Mouse (Mus musculus) heart, embryonic 11.5 days (tissue): ENCODE measurements around the gene Vmn1r174. TPM values are rescaled to one million over a fixed set of nuclear protein-coding genes. Genes with fewer than 3 reads are reported as not detected.
"Not testable (repeated sequence)": the region's sequence is repeated elsewhere in the genome, so short reads cannot be mapped to it uniquely, and the experiment has no call there.

Experiments
- ATAC-seq: fragments of 200-750 bp; cut with Nextera tagmentation; replicated peaks from 2 replicates; pipeline ENCODE4 v1.8.0; 2017; ENCODE audit warnings: moderate library complexity; ENCODE audit not compliant: insufficient number of reproducible peaks, low FRiP score, low TSS enrichment
- H3K27ac ChIP-seq: fragments of 300-500 bp; sonication (generic); 2 replicates; pipeline ENCODE4 v1.5.1; 2014; ENCODE audit warnings: mild to moderate bottlenecking, low read depth, low read length
- H3K27me3 ChIP-seq: fragments of 300-500 bp; sonication (generic); 2 replicates; pipeline ENCODE4 v1.6.1; 2014; ENCODE audit warnings: mild to moderate bottlenecking, low read length, mixed read lengths; ENCODE audit not compliant: control insufficient read depth, insufficient read depth
- H3K36me3 ChIP-seq: fragments of 300-500 bp; sonication (generic); 2 replicates; pipeline ENCODE4 v1.6.1; 2014; ENCODE audit warnings: mild to moderate bottlenecking, low read length, moderate library complexity, mixed read lengths; ENCODE audit not compliant: control insufficient read depth, insufficient read depth
- H3K4me1 ChIP-seq: fragments of 300-500 bp; sonication (generic); 2 replicates; pipeline ENCODE4 v1.6.1; 2014; ENCODE audit warnings: low read length; ENCODE audit not compliant: control insufficient read depth, insufficient read depth
- H3K4me2 ChIP-seq: fragments of 300-500 bp; sonication (generic); 2 replicates; pipeline ENCODE4 v1.6.1; 2014; ENCODE audit warnings: mild to moderate bottlenecking, moderate library complexity
- H3K4me3 ChIP-seq: fragments of 300-500 bp; sonication (generic); 2 replicates; pipeline ENCODE4 v1.5.1; 2014; ENCODE audit warnings: low read depth, low read length
- H3K9ac ChIP-seq: fragments of 300-500 bp; sonication (generic); 2 replicates; pipeline ENCODE4 v1.6.1; 2014; ENCODE audit warnings: mild to moderate bottlenecking, low read depth, low read length, moderate library complexity
- H3K9me3 ChIP-seq: fragments of 300-500 bp; sonication (generic); replicated peaks from 2 replicates; pipeline ENCODE4 v1.6.1; 2016; ENCODE audit warnings: low read length; ENCODE audit not compliant: control insufficient read depth
- WGBS: fragments of 180-500 bp; shearing (Covaris S2); extraction: QIAGEN DNeasy Blood & Tissue Kit; methylation state at CpG from one replicate; pipeline ENCODE4 v1.1.7; 2014; ENCODE audit not compliant: insufficient replicate concordance; 5-methylcytosine and 5-hydroxymethylcytosine counted together
- polyA plus RNA-seq: library from polyadenylated mRNA; unstranded; fragments of >200 nt; fragmentation: Nextera tagmentation; extraction: Ambion mirVana; gene quantifications from 2 replicates; pipeline ENCODE4 v1.2.1, GENCODE M21; 2014

Gene Vmn1r174
- not detected in 2 replicates for polyA plus RNA-seq

GRCm38 (mm10) chr7:23751970-23752369, at the start of gene Vmn1r174:
Gene Vmn1r174 (plus strand): TSS chr7:23752270.
- not testable (repeated sequence) for H3K27ac ChIP-seq, H3K9me3 ChIP-seq, ATAC-seq, H3K4me1 ChIP-seq, H3K4me2 ChIP-seq, H3K27me3 ChIP-seq, H3K36me3 ChIP-seq, H3K9ac ChIP-seq, H3K4me3 ChIP-seq
- whole genome bisulfite sequencing, result 46% methylated on average over 1 of the region's 1 CpGs

GRCm38 (mm10) chr7:23784526-23784925, 32.5 kb downstream of the Vmn1r174 start:
- Histone ChIP-seq H3K9ac (no peak overlapping the region), H3K27ac (no peak overlapping the region), H3K9me3 (peaks cover 18% of the 10 kb centered on the region), H3K4me1 (no peaks in the 10 kb centered on the region), H3K36me3 (no peaks in the 10 kb centered on the region), H3K4me3 (no peak overlapping the region), H3K27me3 (no peaks in the 10 kb centered on the region), H3K4me2 (no peak overlapping the region)
- ATAC-seq, result no peak
- WGBS, result 72% methylated on average over 6 of the region's 6 CpGs

GRCm38 (mm10) chr7:23810543-23810942, 58.5 kb downstream of the Vmn1r174 start, which contains the start of gene Vmn1r175:
Gene Vmn1r175 (minus strand): TSS chr7:23810643.
- ATAC-seq, H3K27ac ChIP-seq, H3K9ac ChIP-seq, H3K9me3 ChIP-seq, H3K27me3 ChIP-seq, H3K36me3 ChIP-seq, H3K4me2 ChIP-seq, H3K4me3 ChIP-seq, H3K4me1 ChIP-seq: not testable (repeated sequence)

Other genes starting within 250 kb of the Vmn1r174 start
- gene Vmn1r167, start 245.1 kb upstream of the Vmn1r174 start, polyA plus RNA-seq, result not detected in 2 replicates
- gene Vmn1r168, start 212.5 kb upstream of the Vmn1r174 start, polyA plus RNA-seq, result not detected in 2 replicates
- gene Vmn1r169, start 176.7 kb upstream of the Vmn1r174 start, polyA plus RNA-seq, result not detected in 2 replicates
- not detected in 2 replicates for gene Vmn1r170, start 146.1 kb upstream of the Vmn1r174 start, polyA plus RNA-seq
- gene Vmn1r171, start 121.5 kb upstream of the Vmn1r174 start, polyA plus RNA-seq, result not detected in 2 replicates
- not detected in 2 replicates for gene Vmn1r172, start 94.0 kb upstream of the Vmn1r174 start, polyA plus RNA-seq
- not detected in 2 replicates for gene Vmn1r173, start 51.6 kb upstream of the Vmn1r174 start, polyA plus RNA-seq
- gene Vmn1r175, start 58.4 kb downstream of the Vmn1r174 start, polyA plus RNA-seq, result not detected in 2 replicates
- not detected in 2 replicates for gene Vmn1r176, start 85.1 kb downstream of the Vmn1r174 start, polyA plus RNA-seq
- not detected in 2 replicates for gene Vmn1r177, start 114.2 kb downstream of the Vmn1r174 start, polyA plus RNA-seq
- gene Vmn1r178, start 139.7 kb downstream of the Vmn1r174 start, polyA plus RNA-seq, result not detected in 2 replicates
- not detected in 2 replicates for gene Vmn1r179, start 174.7 kb downstream of the Vmn1r174 start, polyA plus RNA-seq
- not detected in 2 replicates for gene Vmn1r180, start 198.4 kb downstream of the Vmn1r174 start, polyA plus RNA-seq
- not detected in 2 replicates for gene Vmn1r181, start 222.3 kb downstream of the Vmn1r174 start, polyA plus RNA-seq
- not detected in 2 replicates for gene V1rd19, start 249.4 kb downstream of the Vmn1r174 start, polyA plus RNA-seq